Mouse (Mus musculus): ENCODE data around the gene Plekho1. TPM values are rescaled to one million over a fixed set of nuclear protein-coding genes. Genes with fewer than 3 reads are reported as not detected.

The Plekho1 gene
- polyA plus RNA-seq, 1 experiment from 2014 or later = 32.8 TPM

GRCm38 (mm10) chr3:96015681-96016080, 19.9 kb upstream of the Plekho1 start:
- Histone ChIP-seq H3K4me2 (replicated peaks; ENCODE audit: low read depth, low read length) (no peak overlapping the region), H3K9ac (replicated peaks; ENCODE audit: low read length) (no peak overlapping the region), H3K27ac (ENCODE audit: low read length) (no peak overlapping the region), H3K9me3 (ENCODE audit: low read length) (no peaks in the 10 kb centered on the region), H3K4me3 (ENCODE audit: low read length) (no peak overlapping the region), H3K4me1 (ENCODE audit: insufficient read depth, low read length) (no peaks in the 10 kb centered on the region), H3K27me3 (ENCODE audit: insufficient read depth, low read length) (no peaks in the 10 kb centered on the region), H3K36me3 (ENCODE audit: insufficient read depth, low read length) (no peaks in the 10 kb centered on the region)
- no peak for ATAC-seq (ENCODE audit: low FRiP score, low TSS enrichment)
- 90% methylated on average over 2 of the region's 2 CpGs for WGBS

GRCm38 (mm10) chr3:96012805-96013204, 17.0 kb upstream of the Plekho1 start:
- WGBS = 78% methylated on average over 5 of the region's 5 CpGs
- Histone ChIP-seq H3K4me3 (ENCODE audit: low read length) (no peak overlapping the region), H3K27ac (ENCODE audit: low read length) (no peak overlapping the region), H3K4me1 (ENCODE audit: insufficient read depth, low read length) (no peaks in the 10 kb centered on the region), H3K9me3 (ENCODE audit: low read length) (no peaks in the 10 kb centered on the region), H3K36me3 (ENCODE audit: insufficient read depth, low read length) (no peaks in the 10 kb centered on the region), H3K9ac (replicated peaks; ENCODE audit: low read length) (no peak overlapping the region), H3K4me2 (replicated peaks; ENCODE audit: low read depth, low read length) (no peak overlapping the region), H3K27me3 (ENCODE audit: insufficient read depth, low read length) (no peaks in the 10 kb centered on the region)
- no peak for ATAC-seq (ENCODE audit: low FRiP score, low TSS enrichment)

GRCm38 (mm10) chr3:96008463-96008862, 12.7 kb upstream of the Plekho1 start:
- no peaks in the 10 kb centered on the region for H3K36me3 ChIP-seq (ENCODE audit: insufficient read depth, low read length)
- WGBS = 79% methylated on average over 6 of the region's 6 CpGs
- no peak overlapping the region for H3K4me2 ChIP-seq (replicated peaks; ENCODE audit: low read depth, low read length)
- H3K4me1 ChIP-seq (ENCODE audit: insufficient read depth, low read length) = no peaks in the 10 kb centered on the region
- no peak for ATAC-seq (ENCODE audit: low FRiP score, low TSS enrichment)
- no peak overlapping the region for H3K9ac ChIP-seq (replicated peaks; ENCODE audit: low read length)
- no peaks in the 10 kb centered on the region for H3K27me3 ChIP-seq (ENCODE audit: insufficient read depth, low read length)
- no peak overlapping the region for H3K27ac ChIP-seq (ENCODE audit: low read length)
- no peak overlapping the region for H3K4me3 ChIP-seq (ENCODE audit: low read length)
- no peaks in the 10 kb centered on the region for H3K9me3 ChIP-seq (ENCODE audit: low read length)

GRCm38 (mm10) chr3:96001560-96001959, 5.8 kb upstream of the Plekho1 start:
- Histone ChIP-seq H3K9me3 (ENCODE audit: low read length) (no peaks in the 10 kb centered on the region), H3K4me3 (ENCODE audit: low read length) (no peak overlapping the region), H3K27ac (ENCODE audit: low read length) (no peak overlapping the region), H3K4me2 (replicated peaks; ENCODE audit: low read depth, low read length) (no peak overlapping the region), H3K36me3 (ENCODE audit: insufficient read depth, low read length) (no peaks in the 10 kb centered on the region), H3K4me1 (ENCODE audit: insufficient read depth, low read length) (peaks cover 13% of the 10 kb centered on the region), H3K27me3 (ENCODE audit: insufficient read depth, low read length) (no peaks in the 10 kb centered on the region), H3K9ac (replicated peaks; ENCODE audit: low read length) (no peak overlapping the region)
- ATAC-seq (ENCODE audit: low FRiP score, low TSS enrichment) = no peak
- 100% methylated on average over 1 of the region's 1 CpGs for WGBS

- Histone ChIP-seq H3K4me1 (ENCODE audit: insufficient read depth, low read length) (peaks cover 14% of the 10 kb centered on the region), H3K27ac (ENCODE audit: low read length) (no peak overlapping the region), H3K4me2 (replicated peaks; ENCODE audit: low read depth, low read length) (no peak overlapping the region), H3K9ac (replicated peaks; ENCODE audit: low read length) (no peak overlapping the region), H3K27me3 (ENCODE audit: insufficient read depth, low read length) (no peaks in the 10 kb centered on the region), H3K36me3 (ENCODE audit: insufficient read depth, low read length) (no peaks in the 10 kb centered on the region), H3K4me3 (ENCODE audit: low read length) (no peak overlapping the region), H3K9me3 (ENCODE audit: low read length) (no peaks in the 10 kb centered on the region)
- ATAC-seq (ENCODE audit: low FRiP score, low TSS enrichment) = no peak
- WGBS = 67% methylated on average over 9 of the region's 9 CpGs
Measured at GRCm38 (mm10) chr3:96000921-96001501, 5.2 kb upstream of the Plekho1 start.

- Histone ChIP-seq H3K4me2 (replicated peaks; ENCODE audit: low read depth, low read length) (no peak overlapping the region), H3K4me3 (ENCODE audit: low read length) (no peak overlapping the region), H3K27me3 (ENCODE audit: insufficient read depth, low read length) (no peaks in the 10 kb centered on the region), H3K9ac (replicated peaks; ENCODE audit: low read length) (no peak overlapping the region), H3K4me1 (ENCODE audit: insufficient read depth, low read length) (peaks cover 14% of the 10 kb centered on the region), H3K9me3 (ENCODE audit: low read length) (no peaks in the 10 kb centered on the region), H3K36me3 (ENCODE audit: insufficient read depth, low read length) (no peaks in the 10 kb centered on the region), H3K27ac (ENCODE audit: low read length) (no peak overlapping the region)
- 75% methylated on average over 14 of the region's 14 CpGs for WGBS
- ATAC-seq (ENCODE audit: low FRiP score, low TSS enrichment) = no peak
Measured at GRCm38 (mm10) chr3:96000080-96000632, 4.4 kb upstream of the Plekho1 start.

GRCm38 (mm10) chr3:95999308-96000079, 3.7 kb upstream of the Plekho1 start:
- no peak overlapping the region for H3K27ac ChIP-seq (ENCODE audit: low read length)
- no peak overlapping the region for H3K9ac ChIP-seq (replicated peaks; ENCODE audit: low read length)
- H3K4me3 ChIP-seq (ENCODE audit: low read length) = no peak overlapping the region
- no peak for ATAC-seq (ENCODE audit: low FRiP score, low TSS enrichment)
- H3K4me2 ChIP-seq (replicated peaks; ENCODE audit: low read depth, low read length) = no peak overlapping the region
- H3K36me3 ChIP-seq (ENCODE audit: insufficient read depth, low read length) = no peaks in the 10 kb centered on the region
- WGBS = 87% methylated on average over 12 of the region's 12 CpGs
- H3K4me1 ChIP-seq (ENCODE audit: insufficient read depth, low read length) = peaks cover 14% of the 10 kb centered on the region
- no peaks in the 10 kb centered on the region for H3K27me3 ChIP-seq (ENCODE audit: insufficient read depth, low read length)
- H3K9me3 ChIP-seq (ENCODE audit: low read length) = no peaks in the 10 kb centered on the region

GRCm38 (mm10) chr3:95997203-95997721, 1.5 kb upstream of the Plekho1 start:
- Histone ChIP-seq H3K4me3 (ENCODE audit: low read length) (peak overlapping the region; percentile 11; the same call in 1 of the 2 replicates), H3K4me2 (replicated peaks; ENCODE audit: low read depth, low read length) (peak overlapping the region; percentile 63), H3K4me1 (ENCODE audit: insufficient read depth, low read length) (peaks cover 34% of the 10 kb centered on the region), H3K9ac (replicated peaks; ENCODE audit: low read length) (peak overlapping the region; percentile 89; the same call in 1 of the 2 replicates), H3K36me3 (ENCODE audit: insufficient read depth, low read length) (peaks cover 4% of the 10 kb centered on the region; the same call in 1 of the 2 replicates), H3K27ac (ENCODE audit: low read length) (0 out of 2 replicates have a peak overlapping the region, but pooled peaks have one; percentile 7), H3K27me3 (ENCODE audit: insufficient read depth, low read length) (no peaks in the 10 kb centered on the region), H3K9me3 (ENCODE audit: low read length) (no peaks in the 10 kb centered on the region)
- ATAC-seq (ENCODE audit: low FRiP score, low TSS enrichment) = peak; percentile 46
- WGBS = 16% methylated on average over 9 of the region's 9 CpGs

- ATAC-seq (ENCODE audit: low FRiP score, low TSS enrichment) = no peak
Measured at GRCm38 (mm10) chr3:95996451-95997073, 761 bp upstream of the Plekho1 start.

More at GRCm38 (mm10) chr3:95996451-95997073, 761 bp upstream of the Plekho1 start:
- Histone ChIP-seq H3K36me3 (ENCODE audit: insufficient read depth, low read length) (peaks cover 8% of the 10 kb centered on the region), H3K27me3 (ENCODE audit: insufficient read depth, low read length) (no peaks in the 10 kb centered on the region), H3K4me3 (ENCODE audit: low read length) (peak overlapping the region; percentile 73), H3K9ac (replicated peaks; ENCODE audit: low read length) (peak overlapping the region; percentile 89), H3K4me2 (replicated peaks; ENCODE audit: low read depth, low read length) (peak overlapping the region; percentile 63), H3K27ac (ENCODE audit: low read length) (peak overlapping the region; percentile 94), H3K4me1 (ENCODE audit: insufficient read depth, low read length) (peaks cover 41% of the 10 kb centered on the region), H3K9me3 (ENCODE audit: low read length) (no peaks in the 10 kb centered on the region)
- 11% methylated on average over 6 of the region's 6 CpGs for WGBS

All from kidney, embryonic 16.5 days (tissue).